Mouse (Mus musculus) CH12.LX (cell line): ENCODE measurements around the gene Fcho1.

Source experiments
- CTCF ChIP-seq, 2 experiments: IDR thresholded peaks in 1 of 2; conservative IDR thresholded peaks in 1 of 2; 2 replicates each; pipeline ENCODE4 v1.5.1; 2011 to 2012; ENCODE audit warnings: low read depth in 2 of 2, low read length in 2 of 2, improper control_type of control experiment in 1 of 2, inconsistent platforms in 1 of 2, mild to moderate bottlenecking in 1 of 2, moderate library complexity in 1 of 2
- E2F4 ChIP-seq: IDR thresholded peaks from 2 replicates; pipeline ENCODE4 v1.6.1; 2011; ENCODE audit warnings: low read depth, low read length, improper control_type of control experiment; ENCODE audit not compliant: insufficient replicate concordance
- EP300 ChIP-seq: IDR thresholded peaks from 2 replicates; pipeline ENCODE4 v1.6.1; 2011; ENCODE audit warnings: low read length, improper control_type of control experiment
- IRF4 ChIP-seq: IDR thresholded peaks from 2 replicates; pipeline ENCODE4 v1.6.1; 2014; ENCODE audit warnings: low read depth, mild to moderate bottlenecking, inconsistent platforms, low read length, improper control_type of control experiment
- POLR2A ChIP-seq: IDR thresholded peaks from 2 replicates; pipeline ENCODE4 v1.6.1; 2011; ENCODE audit warnings: low read depth, mild to moderate bottlenecking, improper control_type of control experiment, low read length
- SMC3 ChIP-seq: IDR thresholded peaks from 2 replicates; pipeline ENCODE4 v1.6.1; 2011; ENCODE audit warnings: low read depth, low read length, improper control_type of control experiment
- UBTF ChIP-seq: IDR thresholded peaks from 2 replicates; pipeline ENCODE4 v1.6.1; 2012; ENCODE audit warnings: low read depth, mild to moderate bottlenecking, inconsistent platforms, low read length, improper control_type of control experiment, moderate library complexity
- ZC3H11A ChIP-seq: IDR thresholded peaks from 2 replicates; pipeline ENCODE4 v1.6.1; 2012; ENCODE audit warnings: low read depth, mild to moderate bottlenecking, inconsistent platforms, low read length, improper control_type of control experiment

DNA sequence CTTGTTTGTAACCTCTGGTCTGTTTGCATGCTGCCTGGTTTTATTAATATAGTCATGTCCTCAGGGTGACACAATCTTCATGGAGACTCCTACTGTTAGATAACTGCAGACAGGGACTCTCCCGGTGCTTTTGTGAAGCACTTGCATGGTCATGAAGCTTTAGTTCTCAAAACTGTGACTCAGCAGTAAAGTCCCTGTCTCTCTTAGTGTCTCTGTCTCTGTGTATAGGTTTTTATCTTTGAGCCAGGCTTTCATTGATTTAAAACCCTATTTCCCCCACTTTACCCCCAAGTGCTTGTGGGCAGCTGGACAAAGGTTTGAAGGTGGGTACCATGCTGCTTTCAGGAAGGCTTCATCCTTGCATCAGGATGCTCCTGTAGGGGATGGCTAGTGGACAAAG is 19.8 kb upstream of the Fcho1 start:
- TF ChIP-seq UBTF (no peak), CTCF (conservative IDR thresholded peaks at IDR 0.05 in 1 of 2, IDR thresholded peaks at IDR 0.05 in 1 of 2; ENCODE audit: low read depth in 2 of 2, low read length in 2 of 2) (no peak), IRF4 (no peak), E2F4 (no peak), ZC3H11A (no peak), EP300 (no peak), SMC3 (no peak), POLR2A (no peak)
